Mouse (Mus musculus) lung, postnatal 0 days (tissue): ENCODE results near the gene Farsb.

Experiments used
- CTCF ChIP-seq: IDR thresholded peaks from 2 replicates; pipeline ENCODE4 v1.5.1; 2016; ENCODE audit warnings: antibody characterized with exemption, mild to moderate bottlenecking
- EP300 ChIP-seq: IDR thresholded peaks from 2 replicates; pipeline ENCODE4 v1.6.1; 2016; ENCODE audit warnings: antibody characterized with exemption, mild to moderate bottlenecking, control low read depth

DNA sequence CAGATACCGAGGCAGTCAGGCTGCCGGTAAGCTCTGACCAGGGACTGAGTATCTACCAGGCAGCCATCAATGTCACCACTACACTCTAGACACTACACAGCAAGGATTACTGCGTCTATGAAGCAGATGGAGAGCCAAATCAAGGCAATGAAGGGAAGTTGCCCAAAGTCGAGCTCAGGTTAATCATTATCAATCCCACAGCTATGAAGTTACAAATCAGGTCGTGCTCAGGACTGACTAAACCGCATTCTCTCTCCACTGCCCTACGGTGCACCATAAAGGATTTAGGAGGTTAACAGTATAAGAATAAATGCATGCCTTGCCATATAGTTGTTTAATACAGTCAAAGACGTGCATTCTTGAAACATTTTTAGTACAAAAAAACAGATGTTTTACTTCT, 42.5 kb downstream of the Farsb start:
- no peak for TF ChIP-seq CTCF
- no peak for TF ChIP-seq EP300
